Mouse (Mus musculus) myocyte (in vitro differentiated cells): ENCODE data around the gene Unc119. TPM values are rescaled to one million over a fixed set of nuclear protein-coding genes. Genes with fewer than 3 reads are reported as not detected.
A peak's percentile ranks its signal among the peaks of the same experiment; 100 is the strongest.

Experiments used
- H3K27me3 ChIP-seq: one replicate; pipeline ENCODE4 v1.6.1; 2011; ENCODE audit not compliant: control insufficient read depth, insufficient read depth, insufficient read length
- H3K36me3 ChIP-seq: one replicate; pipeline ENCODE4 v1.6.1; 2011; ENCODE audit not compliant: control insufficient read depth, insufficient read depth
- H3K4me2 ChIP-seq: one replicate; pipeline ENCODE4 v1.6.1; 2011; ENCODE audit warnings: low read depth, control low read depth
- H3K4me3 ChIP-seq: one replicate; pipeline ENCODE4 v1.5.1; 2011; ENCODE audit warnings: mild to moderate bottlenecking, control low read depth, moderate library complexity
- H3K79me2 ChIP-seq: one replicate; pipeline ENCODE4 v1.6.1; 2011; ENCODE audit not compliant: control insufficient read depth, insufficient read depth
- H3ac ChIP-seq: one replicate; pipeline ENCODE4 v1.6.1; 2011; ENCODE audit not compliant: control insufficient read depth, insufficient read length
- CEBPB ChIP-seq: IDR thresholded peaks from 2 replicates; pipeline ENCODE4 v1.6.1; 2011; ENCODE audit warnings: mild to moderate bottlenecking, moderate library complexity; ENCODE audit not compliant: poor library complexity, insufficient read depth, severe bottlenecking
- E2F4 ChIP-seq: IDR thresholded peaks from one replicate; pipeline ENCODE4 v1.6.1; 2011; ENCODE audit warnings: mild to moderate bottlenecking, control low read depth, moderate library complexity; ENCODE audit not compliant: insufficient read depth
- MAX ChIP-seq: IDR thresholded peaks from one replicate; pipeline ENCODE4 v1.6.1; 2011; ENCODE audit warnings: low read depth, mild to moderate bottlenecking, control low read depth
- MYOD1 ChIP-seq, 3 experiments: IDR thresholded peaks; one replicate each; pipeline ENCODE4 v1.6.1; 2011; ENCODE audit warnings: control low read depth in 2 of 3, low read depth in 2 of 3, mild to moderate bottlenecking in 2 of 3, moderate library complexity in 1 of 3; ENCODE audit not compliant: insufficient read length in 2 of 3, control insufficient read depth in 1 of 3
- MYOG ChIP-seq, 3 experiments: IDR thresholded peaks; one replicate each; pipeline ENCODE4 v1.6.1; 2011; ENCODE audit warnings: control low read depth in 2 of 3, low read depth in 2 of 3, mild to moderate bottlenecking in 2 of 3; ENCODE audit not compliant: insufficient read length in 2 of 3, control insufficient read depth in 1 of 3, insufficient read depth in 1 of 3
- POLR2A ChIP-seq: IDR thresholded peaks from one replicate; pipeline ENCODE4 v1.6.1; 2011; ENCODE audit warnings: low read depth, mild to moderate bottlenecking, control low read depth, moderate library complexity; ENCODE audit not compliant: insufficient read length
- POLR2AphosphoS2 ChIP-seq: IDR thresholded peaks from one replicate; pipeline ENCODE4 v1.6.1; 2011; ENCODE audit warnings: low read depth, control low read depth; ENCODE audit not compliant: insufficient read length
- REST ChIP-seq: IDR thresholded peaks from one replicate; pipeline ENCODE4 v1.6.1; 2011; ENCODE audit warnings: mild to moderate bottlenecking, control low read depth, moderate library complexity; ENCODE audit not compliant: insufficient read depth, insufficient read length
- SRF ChIP-seq: IDR thresholded peaks from one replicate; pipeline ENCODE4 v1.6.1; 2011; ENCODE audit warnings: low read depth; ENCODE audit not compliant: control insufficient read depth, insufficient read length
- TCF12 ChIP-seq: IDR thresholded peaks from one replicate; pipeline ENCODE4 v1.6.1; 2011; ENCODE audit warnings: mild to moderate bottlenecking, control low read depth; ENCODE audit not compliant: poor library complexity, insufficient read depth, severe bottlenecking
- TCF3 ChIP-seq: IDR thresholded peaks from one replicate; pipeline ENCODE4 v1.6.1; 2011; ENCODE audit warnings: low read depth, control low read depth; ENCODE audit not compliant: insufficient read length
- USF1 ChIP-seq: IDR thresholded peaks from one replicate; pipeline ENCODE4 v1.6.1; 2011; ENCODE audit warnings: low read depth, mild to moderate bottlenecking, control low read depth, moderate library complexity
- polyA plus RNA-seq: library from polyadenylated mRNA; unstranded; fragments of >200 nt; fragmentation: generic; extraction: Trizol; gene quantifications from one replicate; pipeline ENCODE4 v1.2.1, GENCODE M21; 2012; ENCODE audit warnings: missing spikeins

Unc119 gene
- polyA plus RNA-seq, 1 experiment: 24.8 TPM

DNA sequence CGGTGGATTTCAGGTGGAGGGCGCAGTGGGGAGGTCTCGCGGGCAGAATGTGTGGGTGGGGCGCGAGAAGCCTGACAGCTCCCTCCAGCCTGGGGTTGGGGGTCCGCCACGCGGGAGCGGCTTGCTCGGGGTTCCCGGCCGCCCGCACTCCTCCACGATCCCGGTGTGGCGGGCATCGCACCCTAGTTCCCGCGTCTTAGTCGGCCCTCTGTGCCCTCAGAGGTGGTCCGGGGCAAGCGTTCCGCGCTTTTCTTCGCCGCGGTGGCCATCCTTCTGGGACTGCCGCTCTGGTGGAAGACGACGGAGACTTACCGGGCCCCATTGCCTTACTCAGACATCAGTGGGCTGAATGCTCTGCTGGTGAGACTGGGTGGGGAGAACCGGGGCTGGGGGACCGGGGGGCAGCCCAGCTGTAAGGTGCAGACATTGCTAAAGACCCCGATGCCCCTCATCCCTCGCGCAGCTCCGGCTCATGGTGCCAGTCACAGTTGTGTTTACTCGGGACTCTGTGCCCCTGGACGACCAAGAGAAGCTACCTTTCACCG, 14.7 kb upstream of the Unc119 start:
- Histone ChIP-seq H3K36me3 (no peaks in the 10 kb centered on the region), H3K4me3 (peak overlapping the region; percentile 53), H3K27me3 (no peaks in the 10 kb centered on the region), H3K79me2 (no peaks in the 10 kb centered on the region), H3ac (peak overlapping the region; percentile 5), H3K4me2 (peak overlapping the region; percentile 64)
- TF ChIP-seq TCF12 (no peak), MYOG (IDR thresholded peaks at IDR 0.05; ENCODE audit: control insufficient read depth in 1 of 3, insufficient read depth in 1 of 3, insufficient read length in 2 of 3, low read depth in 2 of 3) (no peak), USF1 (no peak), REST (no peak), CEBPB (no peak), POLR2AphosphoS2 (peak; percentile 17)

DNA sequence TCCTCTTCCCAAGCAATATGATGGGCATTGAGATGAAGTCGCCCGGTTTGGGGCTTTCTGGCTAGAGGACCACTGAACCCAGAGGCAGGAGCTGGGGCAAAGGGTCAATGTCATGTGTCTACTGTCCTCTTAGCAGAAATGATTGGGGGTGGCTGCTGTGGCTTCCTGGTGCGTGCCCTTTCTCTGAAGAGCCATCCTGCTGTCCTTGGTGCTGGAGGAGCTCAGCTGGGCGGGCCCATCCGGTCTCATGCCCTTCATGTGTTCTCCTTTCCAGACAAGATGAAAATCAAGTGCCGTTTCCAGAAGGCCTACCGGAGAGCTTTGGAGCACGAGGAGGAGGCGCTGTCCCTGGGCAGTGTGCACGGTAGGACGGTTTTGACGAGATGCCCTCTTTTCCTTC, 10.6 kb upstream of the Unc119 start:
- Histone ChIP-seq H3K36me3 (peaks cover 5% of the 10 kb centered on the region), H3K4me3 (no peak overlapping the region), H3K79me2 (no peaks in the 10 kb centered on the region), H3K27me3 (no peaks in the 10 kb centered on the region), H3K4me2 (no peak overlapping the region), H3ac (no peak overlapping the region)
- no peak for TF ChIP-seq CEBPB
- TF ChIP-seq REST: peak; percentile 45
- TF ChIP-seq MAX: no peak

DNA sequence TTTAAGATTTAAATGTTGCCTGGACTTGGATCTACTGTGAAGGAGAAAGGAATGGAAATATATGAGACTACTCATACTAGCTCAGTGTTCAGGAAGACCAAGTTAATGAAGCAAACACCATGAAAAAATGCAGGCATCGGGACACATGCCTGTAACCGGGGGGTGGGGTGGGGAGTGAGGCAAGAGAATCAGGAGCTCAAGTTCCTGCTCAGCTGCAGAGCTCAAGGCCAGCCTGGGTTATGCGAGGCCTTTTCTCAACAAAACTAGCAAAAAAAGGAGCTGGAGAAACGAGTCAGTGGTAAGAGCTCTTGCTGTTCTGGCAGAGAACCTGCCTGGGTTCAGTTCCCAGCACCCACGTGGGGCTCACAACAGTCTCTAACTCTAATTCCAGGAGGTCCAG, 9.3 kb upstream of the Unc119 start:
- Histone ChIP-seq H3ac (no peak overlapping the region), H3K36me3 (peaks cover 11% of the 10 kb centered on the region), H3K4me3 (no peak overlapping the region), H3K4me2 (no peak overlapping the region), H3K79me2 (no peaks in the 10 kb centered on the region), H3K27me3 (no peaks in the 10 kb centered on the region)
- TF ChIP-seq MYOG (IDR thresholded peaks at IDR 0.05; ENCODE audit: control insufficient read depth in 1 of 3, insufficient read depth in 1 of 3, insufficient read length in 2 of 3, low read depth in 2 of 3) (no peak), SRF (no peak), E2F4 (no peak), USF1 (no peak), POLR2AphosphoS2 (no peak), TCF3 (no peak), MYOD1 (IDR thresholded peaks at IDR 0.05; ENCODE audit: control insufficient read depth in 1 of 3, insufficient read length in 2 of 3, low read depth in 2 of 3) (no peak), REST (no peak), CEBPB (no peak), POLR2A (no peak), TCF12 (no peak), MAX (no peak)

DNA sequence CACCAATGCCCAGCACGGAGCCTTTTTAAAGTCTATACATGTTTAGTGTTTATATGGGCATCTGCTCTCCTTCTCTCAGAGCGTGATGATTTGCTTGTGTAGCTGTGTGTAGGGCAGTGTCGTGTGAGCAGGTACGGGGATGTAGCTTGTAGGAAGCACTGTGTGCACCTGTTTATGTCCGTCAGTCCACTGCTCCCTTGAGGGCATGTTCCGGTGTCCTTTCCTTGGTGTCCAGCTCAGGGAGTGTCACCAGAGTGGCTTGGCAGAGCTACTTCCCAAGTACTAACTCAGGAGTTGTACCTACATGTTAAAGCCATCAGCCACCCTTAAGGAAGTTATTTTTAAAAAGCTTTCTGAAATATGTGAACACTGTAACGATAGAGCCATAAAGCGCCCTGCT, 6.2 kb upstream of the Unc119 start:
- H3K36me3 ChIP-seq: peaks cover 11% of the 10 kb centered on the region

GRCm38 (mm10) chr11:78341702-78342101, 1.6 kb upstream of the Unc119 start:
- H3K79me2 ChIP-seq: no peaks in the 10 kb centered on the region
- H3K4me3 ChIP-seq: no peak overlapping the region
- no peaks in the 10 kb centered on the region for H3K27me3 ChIP-seq
- no peak overlapping the region for H3K4me2 ChIP-seq
- H3ac ChIP-seq: no peak overlapping the region
- no peak for TF ChIP-seq USF1
- no peak for TF ChIP-seq CEBPB
- no peak for TF ChIP-seq MYOD1 (IDR thresholded peaks at IDR 0.05; ENCODE audit: control insufficient read depth in 1 of 3, insufficient read length in 2 of 3, low read depth in 2 of 3)
- no peak for TF ChIP-seq SRF
- TF ChIP-seq TCF3: no peak
- no peak for TF ChIP-seq MYOG (IDR thresholded peaks at IDR 0.05; ENCODE audit: control insufficient read depth in 1 of 3, insufficient read depth in 1 of 3, insufficient read length in 2 of 3, low read depth in 2 of 3)
- TF ChIP-seq MAX: no peak
- H3K36me3 ChIP-seq: peaks cover 7% of the 10 kb centered on the region

More for the DNA sequence above, 6.2 kb upstream of the Unc119 start:
- Histone ChIP-seq H3K4me3 (no peak overlapping the region), H3K4me2 (no peak overlapping the region), H3K79me2 (no peaks in the 10 kb centered on the region), H3ac (no peak overlapping the region), H3K27me3 (no peaks in the 10 kb centered on the region)
- peak in 2 of 3 experiments; percentile 9 to 54 for TF ChIP-seq MYOD1 (IDR thresholded peaks at IDR 0.05; ENCODE audit: control insufficient read depth in 1 of 3, insufficient read length in 2 of 3, low read depth in 2 of 3)
- no peak for TF ChIP-seq REST
- no peak for TF ChIP-seq E2F4
- no peak for TF ChIP-seq MAX
